Mouse (Mus musculus) adrenal gland (tissue): ENCODE data around the gene Gm39566.

Experiments
- intact Hi-C: fragments of 180-260 bp; cut with DNase I; formaldehyde crosslinking; loops from one replicate; pipeline ENCODE4 v1.15.1; 2025

The Gm39566 gene

GRCm38 (mm10) chr11:69835326-69835965 is 20.3 kb upstream of the Gm39566 start:
- intact Hi-C loops = loop anchor here (5.0 kb wide), 1 partner anchor 33 kb away; the partner anchor contains the start of gene Fgf11

- intact Hi-C loops = no loop called here
Measured at GRCm38 (mm10) chr11:69834001-69834549, 19.0 kb upstream of the Gm39566 start.

GRCm38 (mm10) chr11:69833554-69833953 is 18.5 kb upstream of the Gm39566 start:
- intact Hi-C loops = no loop called here

GRCm38 (mm10) chr11:69828832-69829231 is 13.7 kb upstream of the Gm39566 start:
- intact Hi-C loops = no loop called here

- intact Hi-C loops = no loop called here
Measured at GRCm38 (mm10) chr11:69823456-69823855, 8.4 kb upstream of the Gm39566 start.

GRCm38 (mm10) chr11:69822080-69822479 is 7.0 kb upstream of the Gm39566 start, which contains the start of gene Spem1:
Spem1 (minus strand) TSS chr11:69822180.
- intact Hi-C loops = no loop called here

GRCm38 (mm10) chr11:69818871-69819270 is 3.8 kb upstream of the Gm39566 start:
- intact Hi-C loops = no loop called here

GRCm38 (mm10) chr11:69818365-69818764 is 3.3 kb upstream of the Gm39566 start, which contains the start of gene Spem2:
Spem2 (minus strand) TSS chr11:69818465.
- intact Hi-C loops = no loop called here

GRCm38 (mm10) chr11:69816520-69816919 is 1.4 kb upstream of the Gm39566 start:
- intact Hi-C loops = no loop called here

GRCm38 (mm10) chr11:69810280-69810679 is 4.8 kb downstream of the Gm39566 start:
- intact Hi-C loops = no loop called here

- intact Hi-C loops = loop anchor here (5.0 kb wide), 1 partner anchor 70 kb away; the partner anchor contains the start of gene Tmem95
Measured at GRCm38 (mm10) chr11:69807641-69808040, 7.5 kb downstream of the Gm39566 start.

GRCm38 (mm10) chr11:69806378-69806777 is 8.7 kb downstream of the Gm39566 start:
- intact Hi-C loops = loop anchor here (5.0 kb wide), 1 partner anchor 71 kb away; the partner anchor contains the start of gene Tmem95

- intact Hi-C loops = loop anchor here (5.0 kb wide), 3 partner anchors 32 to 72 kb away; partner anchors contain the start of genes Nlgn2, Tmem256, Tmem95 and Zbtb4
Measured at GRCm38 (mm10) chr11:69804972-69805909, 9.9 kb downstream of the Gm39566 start, which contains the start of gene Tmem102. Tmem102 (minus strand) TSS chr11:69805624.

- intact Hi-C loops = loop anchor here (5.0 kb wide), 2 partner anchors 33 to 37 kb away; partner anchors contain the start of genes Nlgn2, Tmem256 and Zbtb4
Measured at GRCm38 (mm10) chr11:69804652-69804940, 10.5 kb downstream of the Gm39566 start.

GRCm38 (mm10) chr11:69803786-69804651 is 11.1 kb downstream of the Gm39566 start:
- intact Hi-C loops = loop anchor here (5.0 kb wide), 2 partner anchors 33 to 37 kb away; partner anchors contain the start of genes Nlgn2, Tmem256 and Zbtb4

GRCm38 (mm10) chr11:69803328-69803727 is 11.8 kb downstream of the Gm39566 start:
- intact Hi-C loops = loop anchor here (5.0 kb wide), 2 partner anchors 34 to 36 kb away; partner anchors contain the start of genes Nlgn2, Tmem256 and Zbtb4

GRCm38 (mm10) chr11:69802648-69803105 is 12.4 kb downstream of the Gm39566 start:
- intact Hi-C loops = loop anchor here (5.0 kb wide), 2 partner anchors 35 kb away; partner anchors contain the start of genes Nlgn2, Tmem256 and Zbtb4

- intact Hi-C loops = loop anchor here (5.0 kb wide), 2 partner anchors 34 to 36 kb away; partner anchors contain the start of genes Nlgn2, Tmem256 and Zbtb4
Measured at GRCm38 (mm10) chr11:69801379-69801977, 13.6 kb downstream of the Gm39566 start, which contains the start of gene Fgf11. Fgf11 (minus strand) TSS chr11:69801857.
